Mouse (Mus musculus) stomach, postnatal 0 days (tissue): Measurements from ENCODE around the gene Blcap. TPM values are rescaled to one million over a fixed set of nuclear protein-coding genes. Genes with fewer than 3 reads are reported as not detected.

Experiments
- ATAC-seq: fragments of 200-750 bp; cut with Nextera tagmentation; 2 replicates; pipeline ENCODE4 v1.8.0; 2017; ENCODE audit not compliant: low FRiP score, low TSS enrichment
- DNase-seq: peaks from one replicate; pipeline ENCODE4 v3.0.0-alpha.2; 2016; ENCODE audit warnings: low spot score
- H3K27ac ChIP-seq: fragments of 300-500 bp; sonication (generic); replicated peaks from 2 replicates; pipeline ENCODE4 v1.5.1; 2014; ENCODE audit warnings: mild to moderate bottlenecking, control low read depth
- H3K27me3 ChIP-seq: fragments of 300-500 bp; sonication (generic); 2 replicates; pipeline ENCODE4 v1.6.1; 2014; ENCODE audit warnings: low read length; ENCODE audit not compliant: control insufficient read depth, insufficient read depth
- H3K36me3 ChIP-seq: fragments of 300-500 bp; sonication (generic); 2 replicates; pipeline ENCODE4 v1.6.1; 2014; ENCODE audit warnings: low read length, mixed read lengths; ENCODE audit not compliant: control insufficient read depth, insufficient read depth
- H3K4me1 ChIP-seq: fragments of 300-500 bp; sonication (generic); replicated peaks from 2 replicates; pipeline ENCODE4 v1.6.1; 2014; ENCODE audit warnings: antibody characterized with exemption; ENCODE audit not compliant: control insufficient read depth, insufficient read depth
- H3K4me2 ChIP-seq: fragments of 300-500 bp; sonication (generic); replicated peaks from 2 replicates; pipeline ENCODE4 v1.6.1; 2014; ENCODE audit warnings: low read depth, mild to moderate bottlenecking, control low read depth, moderate library complexity
- H3K4me3 ChIP-seq: fragments of 300-500 bp; sonication (generic); 2 replicates; pipeline ENCODE4 v1.5.1; 2014; ENCODE audit warnings: low read depth, low read length, control low read depth
- H3K9ac ChIP-seq: fragments of 300-500 bp; sonication (generic); 2 replicates; pipeline ENCODE4 v1.6.1; 2014; ENCODE audit warnings: mild to moderate bottlenecking, low read length, control low read depth, mixed read lengths
- H3K9me3 ChIP-seq: fragments of 300-500 bp; sonication (generic); 2 replicates; pipeline ENCODE4 v1.6.1; 2016; ENCODE audit warnings: low read length; ENCODE audit not compliant: control insufficient read depth
- CTCF ChIP-seq: IDR thresholded peaks from 2 replicates; pipeline ENCODE4 v1.5.1; 2016; ENCODE audit warnings: antibody characterized with exemption, low read depth, mild to moderate bottlenecking, moderate library complexity
- EP300 ChIP-seq: optimal IDR thresholded peaks from 2 replicates; pipeline ENCODE3; 2016; ENCODE audit warnings: antibody characterized with exemption
- WGBS: fragments of 180-500 bp; shearing (Covaris S2); extraction: QIAGEN DNeasy Blood & Tissue Kit; methylation state at CpG from one replicate; pipeline ENCODE4 v1.1.7; 2014; 5-methylcytosine and 5-hydroxymethylcytosine counted together
- polyA plus RNA-seq: library from polyadenylated mRNA; unstranded; fragments of >200 nt; fragmentation: Nextera tagmentation; extraction: Ambion mirVana; gene quantifications from 2 replicates; pipeline ENCODE4 v1.2.1, GENCODE M21; 2015

Blcap gene
- polyA plus RNA-seq: 28.9 and 30.0 TPM in 2 replicates

DNA sequence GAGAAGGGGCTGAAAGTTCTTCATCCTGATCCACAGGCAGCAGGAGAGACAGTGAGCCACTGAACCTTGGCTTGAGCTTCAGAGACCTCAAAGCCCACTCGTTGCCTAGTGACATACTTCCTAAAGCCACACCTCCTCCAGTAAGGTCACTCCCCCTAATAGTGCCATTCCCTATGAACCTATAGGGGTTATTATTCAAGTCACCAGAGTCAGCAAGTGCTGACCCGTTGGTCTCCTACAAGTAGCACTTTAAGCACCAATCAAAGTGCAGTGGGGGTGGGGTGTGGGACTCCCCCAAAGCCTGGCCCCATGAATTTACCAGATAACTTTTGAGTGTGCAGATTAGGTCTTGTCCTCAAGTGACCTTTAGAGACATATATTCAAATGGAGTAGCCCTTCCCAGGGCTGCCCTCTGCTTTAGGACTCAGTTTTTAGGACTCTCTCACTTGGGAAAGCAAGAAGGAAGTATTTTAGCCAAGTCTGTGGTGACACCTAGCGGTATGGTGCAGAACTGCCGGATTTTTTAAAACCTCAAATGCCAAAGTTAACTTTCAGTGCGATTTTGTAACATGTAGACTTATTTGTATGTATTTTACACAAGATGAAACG, at the start of gene Blcap:
Gene Blcap (minus strand): TSS at position 51 of the 609 bp plus-strand sequence.
- no peaks in the 10 kb centered on the region for H3K27me3 ChIP-seq
- H3K9ac ChIP-seq: no peak within 1 kb of the TSS
- H3K4me2 ChIP-seq: no peak within 1 kb of the TSS
- no peak for ATAC-seq
- no peaks in the 10 kb centered on the region for H3K4me1 ChIP-seq
- peak; percentile 93 for TF ChIP-seq CTCF
- no peak for TF ChIP-seq EP300
- DNase-seq: peak; percentile 59
- 12% methylated on average over 6 of the region's 6 CpGs for WGBS
- no peak within 1 kb of the TSS for H3K4me3 ChIP-seq
- no peaks in the 10 kb centered on the region for H3K9me3 ChIP-seq
- H3K27ac ChIP-seq: no peak within 1 kb of the TSS
- H3K36me3 ChIP-seq: no peaks in the 10 kb centered on the region

GRCm38 (mm10) chr2:157618393-157618792, 47.3 kb upstream of the Blcap start:
- WGBS: 71% methylated on average over 4 of the region's 4 CpGs
- no peak for TF ChIP-seq CTCF
- TF ChIP-seq EP300: no peak
- no peaks in the 10 kb centered on the region for H3K36me3 ChIP-seq
- H3K4me3 ChIP-seq: no peak overlapping the region
- H3K27me3 ChIP-seq: no peaks in the 10 kb centered on the region
- no peaks in the 10 kb centered on the region for H3K9me3 ChIP-seq
- H3K4me1 ChIP-seq: no peaks in the 10 kb centered on the region
- no peak for ATAC-seq
- no peak overlapping the region for H3K4me2 ChIP-seq
- no peak overlapping the region for H3K9ac ChIP-seq
- no peak overlapping the region for H3K27ac ChIP-seq
- DNase-seq: no peak

DNA sequence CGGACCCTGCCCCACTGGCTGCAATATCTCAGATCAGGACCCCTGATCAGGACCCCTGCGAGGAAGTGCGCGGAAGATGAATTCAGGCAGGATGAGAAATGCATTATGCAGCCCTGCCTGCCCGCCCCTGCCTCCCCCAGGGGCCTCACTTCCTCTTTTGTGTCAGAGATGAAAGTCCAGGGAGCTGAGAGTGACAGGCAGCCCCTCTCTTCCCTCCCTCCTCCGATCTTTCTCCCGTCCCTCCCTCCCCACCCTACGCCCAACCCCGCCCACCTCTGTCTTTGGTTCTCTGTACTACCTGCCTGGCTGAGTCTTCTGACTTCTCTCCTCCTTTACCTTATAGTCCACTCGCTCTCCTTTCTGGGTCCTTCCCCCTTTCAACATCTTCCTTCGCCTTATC, 42.9 kb upstream of the Blcap start:
- Histone ChIP-seq H3K4me2 (no peak overlapping the region), H3K4me3 (no peak overlapping the region), H3K27ac (no peak overlapping the region), H3K9me3 (no peaks in the 10 kb centered on the region), H3K4me1 (no peaks in the 10 kb centered on the region), H3K36me3 (no peaks in the 10 kb centered on the region), H3K27me3 (no peaks in the 10 kb centered on the region), H3K9ac (no peak overlapping the region)
- TF ChIP-seq EP300 (no peak), CTCF (no peak)
- WGBS: 16% methylated on average over 10 of the region's 11 CpGs
- DNase-seq: no peak
- ATAC-seq: no peak

- WGBS: 69% methylated on average over 3 of the region's 3 CpGs
- Histone ChIP-seq H3K4me2 (no peak overlapping the region), H3K9ac (no peak overlapping the region), H3K27ac (no peak overlapping the region), H3K27me3 (no peaks in the 10 kb centered on the region), H3K9me3 (no peaks in the 10 kb centered on the region), H3K4me3 (no peak overlapping the region), H3K36me3 (no peaks in the 10 kb centered on the region), H3K4me1 (no peaks in the 10 kb centered on the region)
- TF ChIP-seq CTCF (no peak), EP300 (no peak)
- ATAC-seq (no peak), DNase-seq (no peak)
These were observed 40.7 kb upstream of the Blcap start for GRCm38 (mm10) chr2:157611735-157612134.

DNA sequence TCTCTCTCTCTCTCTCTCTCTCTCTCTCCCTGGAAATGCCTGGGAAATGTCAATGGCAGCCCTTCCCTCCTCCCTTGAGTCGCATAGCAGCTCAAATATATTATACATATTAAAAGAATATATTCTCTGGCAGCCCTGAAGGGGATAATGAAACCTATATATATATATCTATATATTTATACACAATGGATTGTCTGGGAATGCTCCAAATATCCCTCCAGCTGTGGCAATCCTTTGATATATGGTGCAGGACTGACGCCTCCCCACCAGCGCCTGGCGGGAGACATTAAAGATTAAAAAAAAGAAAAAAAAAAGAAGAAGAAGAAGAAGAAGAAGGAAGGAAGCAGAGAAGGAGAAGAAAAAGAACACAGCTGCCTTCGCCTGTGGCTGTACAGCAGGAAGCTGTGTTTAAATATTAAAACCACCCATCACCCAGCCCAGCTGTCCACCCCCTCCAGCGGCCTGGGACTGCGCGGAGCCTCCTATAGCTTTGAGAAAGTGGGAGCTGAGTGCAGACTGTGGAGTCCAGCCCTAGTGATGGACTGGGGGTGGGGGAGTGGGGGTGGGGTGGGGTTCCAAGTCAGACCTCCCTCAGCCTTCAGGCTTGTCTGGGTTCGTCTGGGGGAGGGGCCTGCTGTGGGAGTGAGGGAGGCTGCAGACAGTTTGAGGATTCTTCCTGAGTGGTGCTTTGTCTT, 36.6 kb upstream of the Blcap start:
- Histone ChIP-seq H3K27ac (no peak overlapping the region), H3K4me3 (no peak overlapping the region), H3K9ac (no peak overlapping the region), H3K4me1 (no peaks in the 10 kb centered on the region), H3K36me3 (no peaks in the 10 kb centered on the region), H3K27me3 (no peaks in the 10 kb centered on the region), H3K9me3 (no peaks in the 10 kb centered on the region), H3K4me2 (no peak overlapping the region)
- DNase-seq (no peak), ATAC-seq (no peak)
- WGBS: 33% methylated on average over 9 of the region's 9 CpGs
- no peak for TF ChIP-seq EP300
- no peak for TF ChIP-seq CTCF

GRCm38 (mm10) chr2:157605025-157605675, 34.1 kb upstream of the Blcap start:
- ATAC-seq (no peak; the same call in 1 of the 2 replicates), DNase-seq (peak; percentile 77)
- Histone ChIP-seq H3K9me3 (no peaks in the 10 kb centered on the region), H3K27ac (no peak overlapping the region), H3K4me1 (no peaks in the 10 kb centered on the region), H3K9ac (no peak overlapping the region), H3K4me3 (no peak overlapping the region), H3K4me2 (no peak overlapping the region), H3K36me3 (no peaks in the 10 kb centered on the region), H3K27me3 (no peaks in the 10 kb centered on the region)
- TF ChIP-seq EP300: no peak
- peak; percentile 97 for TF ChIP-seq CTCF
- WGBS: 7% methylated on average over 18 of the region's 18 CpGs
